Mouse (Mus musculus) limb, embryonic 10.5 days (tissue): ENCODE data around the gene Pigm. TPM values are rescaled to one million over a fixed set of nuclear protein-coding genes. Genes with fewer than 3 reads are reported as not detected.

Experiments used
- DNase-seq: peaks from one replicate; pipeline ENCODE4 v3.0.0-alpha.2; 2017; ENCODE audit warnings: low spot score
- H3K27ac ChIP-seq: fragments of 300-500 bp; sonication (generic); 2 replicates; pipeline ENCODE4 v1.5.1; 2016; ENCODE audit warnings: mild to moderate bottlenecking
- H3K27me3 ChIP-seq: fragments of 300-500 bp; sonication (generic); 2 replicates; pipeline ENCODE4 v1.6.1; 2016; ENCODE audit warnings: low read depth, mild to moderate bottlenecking; ENCODE audit not compliant: poor library complexity, severe bottlenecking
- H3K36me3 ChIP-seq: fragments of 300-500 bp; sonication (generic); 2 replicates; pipeline ENCODE4 v1.6.1; 2016; ENCODE audit warnings: mild to moderate bottlenecking, moderate library complexity
- H3K4me1 ChIP-seq: fragments of 300-500 bp; sonication (generic); 2 replicates; pipeline ENCODE4 v1.6.1; 2016
- H3K4me3 ChIP-seq: fragments of 300-500 bp; sonication (generic); 2 replicates; pipeline ENCODE4 v1.5.1; 2016; ENCODE audit warnings: mild to moderate bottlenecking, moderate library complexity
- H3K9me3 ChIP-seq: fragments of 300-500 bp; sonication (generic); replicated peaks from 2 replicates; pipeline ENCODE4 v1.6.1; 2016; ENCODE audit warnings: mild to moderate bottlenecking
- WGBS: fragments of 180-500 bp; shearing (Covaris S2); methylation state at CpG from one replicate; pipeline ENCODE4 v1.1.7; 2016; 5-methylcytosine and 5-hydroxymethylcytosine counted together
- polyA plus RNA-seq: library from polyadenylated mRNA; unstranded; fragments of >200 nt; fragmentation: Nextera tagmentation; extraction: Ambion mirVana; gene quantifications from 2 replicates; pipeline ENCODE4 v1.2.1, GENCODE M21; 2016

Gene Pigm
- polyA plus RNA-seq, result 9.9 and 10.5 TPM in 2 replicates

- Histone ChIP-seq H3K27ac (peak within 1 kb of the TSS; percentile 86), H3K4me3 (peak within 1 kb of the TSS; percentile 86), H3K27me3 (no peaks in the 10 kb centered on the region), H3K36me3 (peaks cover 35% of the 10 kb centered on the region), H3K9me3 (no peaks in the 10 kb centered on the region), H3K4me1 (peaks cover 15% of the 10 kb centered on the region)
- DNase-seq, result peak; percentile 98
- WGBS, result under 1% methylated on average over 39 of the region's 39 CpGs
Observed at GRCm38 (mm10) chr1:172376198-172376667, at the start of gene Pigm. Gene Pigm, plus strand, starts transcription at chr1:172376546.

- Histone ChIP-seq H3K4me3 (peak overlapping the region; percentile 50), H3K4me1 (peaks cover 9% of the 10 kb centered on the region), H3K9me3 (no peaks in the 10 kb centered on the region), H3K27ac (no peak overlapping the region), H3K36me3 (no peaks in the 10 kb centered on the region), H3K27me3 (peaks cover 98% of the 10 kb centered on the region)
- WGBS, result 51% methylated on average over 11 of the region's 11 CpGs
- DNase-seq, result no peak
Observed at GRCm38 (mm10) chr1:172326684-172327083, 49.7 kb upstream of the Pigm start.

GRCm38 (mm10) chr1:172327206-172328001 lies 48.9 kb upstream of the Pigm start:
- DNase-seq, result peak; percentile 26
- peaks cover 9% of the 10 kb centered on the region for H3K4me1 ChIP-seq
- peaks cover 93% of the 10 kb centered on the region for H3K27me3 ChIP-seq
- WGBS, result 86% methylated on average over 16 of the region's 16 CpGs
- H3K36me3 ChIP-seq, result no peaks in the 10 kb centered on the region
- H3K4me3 ChIP-seq, result no peak overlapping the region
- no peak overlapping the region for H3K27ac ChIP-seq
- H3K9me3 ChIP-seq, result no peaks in the 10 kb centered on the region

GRCm38 (mm10) chr1:172328041-172328440 lies 48.3 kb upstream of the Pigm start:
- H3K4me1 ChIP-seq, result peaks cover 9% of the 10 kb centered on the region
- no peaks in the 10 kb centered on the region for H3K36me3 ChIP-seq
- DNase-seq, result no peak
- no peaks in the 10 kb centered on the region for H3K9me3 ChIP-seq
- H3K27me3 ChIP-seq, result peaks cover 90% of the 10 kb centered on the region
- WGBS, result 88% methylated on average over 3 of the region's 3 CpGs
- no peak overlapping the region for H3K4me3 ChIP-seq
- H3K27ac ChIP-seq, result no peak overlapping the region

- Histone ChIP-seq H3K27me3 (peaks cover 90% of the 10 kb centered on the region), H3K36me3 (no peaks in the 10 kb centered on the region), H3K4me3 (no peak overlapping the region), H3K9me3 (no peaks in the 10 kb centered on the region), H3K4me1 (peaks cover 9% of the 10 kb centered on the region), H3K27ac (no peak overlapping the region)
- DNase-seq, result no peak
- 80% methylated on average over 7 of the region's 7 CpGs for WGBS
Observed at GRCm38 (mm10) chr1:172328461-172328860, 47.9 kb upstream of the Pigm start.

GRCm38 (mm10) chr1:172329131-172329530 lies 47.2 kb upstream of the Pigm start, which contains the start of gene Kcnj9:
Gene Kcnj9, minus strand, starts transcription at chr1:172329318.
- Histone ChIP-seq H3K4me1 (peaks cover 9% of the 10 kb centered on the region), H3K27ac (no peak within 1 kb of the TSS), H3K27me3 (peaks cover 92% of the 10 kb centered on the region), H3K4me3 (no peak within 1 kb of the TSS), H3K9me3 (no peaks in the 10 kb centered on the region), H3K36me3 (no peaks in the 10 kb centered on the region)
- 43% methylated on average over 9 of the region's 9 CpGs for WGBS
- peak; percentile 29 for DNase-seq

- peaks cover 9% of the 10 kb centered on the region for H3K4me1 ChIP-seq
- peaks cover 92% of the 10 kb centered on the region for H3K27me3 ChIP-seq
- 76% methylated on average over 6 of the region's 6 CpGs for whole genome bisulfite sequencing
Observed at GRCm38 (mm10) chr1:172329616-172330015, 46.7 kb upstream of the Pigm start.

GRCm38 (mm10) chr1:172331422-172331947 lies 44.9 kb upstream of the Pigm start:
- Histone ChIP-seq H3K27ac (no peak overlapping the region), H3K9me3 (no peaks in the 10 kb centered on the region), H3K4me3 (no peak overlapping the region), H3K27me3 (peaks cover 88% of the 10 kb centered on the region), H3K36me3 (no peaks in the 10 kb centered on the region), H3K4me1 (peaks cover under 1% of the 10 kb centered on the region)
- DNase-seq, result peak; percentile 26
- WGBS, result 81% methylated on average over 8 of the region's 8 CpGs

More at GRCm38 (mm10) chr1:172329616-172330015, 46.7 kb upstream of the Pigm start:
- no peak overlapping the region for H3K4me3 ChIP-seq
- DNase-seq, result no peak
- H3K36me3 ChIP-seq, result no peaks in the 10 kb centered on the region
- H3K27ac ChIP-seq, result no peak overlapping the region
- H3K9me3 ChIP-seq, result no peaks in the 10 kb centered on the region

- no peak overlapping the region for H3K27ac ChIP-seq
- no peak overlapping the region for H3K4me3 ChIP-seq
- H3K27me3 ChIP-seq, result peaks cover 82% of the 10 kb centered on the region
- H3K9me3 ChIP-seq, result no peaks in the 10 kb centered on the region
- H3K36me3 ChIP-seq, result no peaks in the 10 kb centered on the region
- DNase-seq, result no peak
- WGBS, result 87% methylated on average over 2 of the region's 2 CpGs
- no peaks in the 10 kb centered on the region for H3K4me1 ChIP-seq
Observed at GRCm38 (mm10) chr1:172332925-172333324, 43.4 kb upstream of the Pigm start.

GRCm38 (mm10) chr1:172333512-172333911 lies 42.8 kb upstream of the Pigm start:
- Histone ChIP-seq H3K27me3 (peaks cover 82% of the 10 kb centered on the region), H3K4me1 (no peaks in the 10 kb centered on the region), H3K27ac (no peak overlapping the region), H3K9me3 (no peaks in the 10 kb centered on the region), H3K4me3 (no peak overlapping the region), H3K36me3 (no peaks in the 10 kb centered on the region)
- 23% methylated on average over 3 of the region's 3 CpGs for WGBS
- DNase-seq, result peak; percentile 26

- H3K4me3 ChIP-seq, result no peak overlapping the region
- peaks cover 4% of the 10 kb centered on the region for H3K4me1 ChIP-seq
- no peak for DNase-seq
- peaks cover 82% of the 10 kb centered on the region for H3K27me3 ChIP-seq
- WGBS, result 77% methylated on average over 15 of the region's 15 CpGs
- H3K27ac ChIP-seq, result no peak overlapping the region
- H3K36me3 ChIP-seq, result no peaks in the 10 kb centered on the region
- no peaks in the 10 kb centered on the region for H3K9me3 ChIP-seq
Observed at GRCm38 (mm10) chr1:172335804-172336203, 40.5 kb upstream of the Pigm start.

GRCm38 (mm10) chr1:172337411-172338185 lies 38.7 kb upstream of the Pigm start:
- Histone ChIP-seq H3K9me3 (no peaks in the 10 kb centered on the region), H3K27ac (no peak overlapping the region), H3K27me3 (peaks cover 90% of the 10 kb centered on the region), H3K36me3 (no peaks in the 10 kb centered on the region), H3K4me3 (no peak overlapping the region), H3K4me1 (peaks cover 9% of the 10 kb centered on the region)
- 35% methylated on average over 2 of the region's 2 CpGs for WGBS
- DNase-seq, result no peak
